Mouse (Mus musculus): ENCODE results near the gene Tapt1.
"Not testable (repeated sequence)": the region's sequence is repeated elsewhere in the genome, so short reads cannot be mapped to it uniquely, and the experiment has no call there.

Tapt1 gene

DNA sequence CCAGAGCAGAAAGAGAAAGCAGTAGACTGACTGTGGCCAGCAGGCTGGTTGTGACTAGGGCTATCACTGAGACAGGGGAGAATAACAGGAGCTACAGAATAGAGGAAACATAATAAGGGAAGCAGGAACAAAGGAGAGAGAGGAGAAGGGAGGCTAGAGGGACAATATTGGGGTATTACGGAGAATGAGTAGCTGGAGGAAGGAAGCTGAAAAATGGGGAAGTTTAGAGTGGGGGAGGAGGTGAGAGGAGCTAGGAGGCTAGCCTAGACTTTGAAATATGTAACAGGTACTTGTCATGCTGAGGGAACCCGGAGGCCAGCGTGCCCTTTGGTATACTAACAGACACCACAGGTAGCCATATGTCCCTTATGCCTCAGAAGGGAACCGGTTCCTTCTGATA is 98.9 kb downstream of the Tapt1 start:
- DNase-seq (ENCODE audit: low spot score in 2 of 2): no peak

DNA sequence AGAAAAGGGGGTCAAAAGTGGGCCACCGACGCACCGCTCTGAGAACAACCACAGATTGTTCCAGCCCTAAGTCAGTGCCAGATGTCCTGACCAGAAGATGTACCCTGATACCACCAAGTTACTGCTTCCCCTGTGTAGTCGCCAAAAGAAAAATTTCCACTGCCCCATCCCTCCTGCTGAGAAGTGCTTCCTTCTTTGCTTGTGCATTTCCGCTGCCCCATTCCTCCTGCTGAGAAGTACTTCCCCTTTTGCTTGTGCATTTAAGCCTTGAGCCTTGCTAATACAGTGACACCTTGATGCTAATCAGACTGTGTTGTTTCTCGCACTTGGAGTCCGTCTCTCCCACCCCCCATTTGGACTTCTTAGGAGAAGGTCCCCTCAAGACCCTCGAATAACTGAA is 99.9 kb downstream of the Tapt1 start:
- not testable (repeated sequence) for DNase-seq (ENCODE audit: low spot score in 2 of 2)
